Mouse (Mus musculus) spleen, postnatal 14 days (tissue): ENCODE results near the gene Chil1.

Experiments
- DNase-seq, 2 experiments: peaks; one replicate each; pipeline ENCODE4 v3.0.0; 2021 to 2022; ENCODE audit warnings: low spot score in 2 of 2

The Chil1 gene

GRCm38 (mm10) chr1:134230638-134231228, 48.8 kb downstream of the Chil1 start:
- no peak for DNase-seq

- DNase-seq = no peak
These were observed 49.3 kb downstream of the Chil1 start for GRCm38 (mm10) chr1:134231270-134231669.

- no peak for DNase-seq
These were observed 49.7 kb downstream of the Chil1 start for GRCm38 (mm10) chr1:134231681-134232080.

GRCm38 (mm10) chr1:134232326-134232725, 50.4 kb downstream of the Chil1 start:
- DNase-seq = no peak

GRCm38 (mm10) chr1:134232778-134233531, 51.0 kb downstream of the Chil1 start:
- DNase-seq = no peak

GRCm38 (mm10) chr1:134233681-134234454, 51.9 kb downstream of the Chil1 start:
- DNase-seq = no peak

- DNase-seq = no peak
These were observed 52.7 kb downstream of the Chil1 start for GRCm38 (mm10) chr1:134234455-134235390.

GRCm38 (mm10) chr1:134235391-134235921, 53.5 kb downstream of the Chil1 start, which contains the start of gene Adora1:
Adora1 (minus strand) TSS chr1:134235431.
- no peak for DNase-seq

- DNase-seq = no peak
These were observed 54.2 kb downstream of the Chil1 start for GRCm38 (mm10) chr1:134236142-134236541.

GRCm38 (mm10) chr1:134237438-134237837, 55.5 kb downstream of the Chil1 start:
- no peak for DNase-seq
